Mouse (Mus musculus) ES-E14 (cell line): ENCODE measurements around the gene Evpl.

ENCODE experiments used
- CHD2 ChIP-seq: IDR thresholded peaks from 2 replicates; pipeline ENCODE4 v1.6.1; 2014; ENCODE audit warnings: mild to moderate bottlenecking, low read depth, low read length, inconsistent platforms
- HCFC1 ChIP-seq: IDR thresholded peaks from 2 replicates; pipeline ENCODE4 v1.6.1; 2012; ENCODE audit warnings: low read length, inconsistent platforms, borderline replicate concordance; ENCODE audit not compliant: insufficient read depth
- MAFK ChIP-seq: IDR thresholded peaks from 2 replicates; pipeline ENCODE4 v1.6.1; 2014; ENCODE audit warnings: mild to moderate bottlenecking, low read depth, low read length, inconsistent platforms; ENCODE audit not compliant: insufficient read depth
- ZC3H11A ChIP-seq: IDR thresholded peaks from 2 replicates; pipeline ENCODE4 v1.6.1; 2012; ENCODE audit warnings: low read depth, mild to moderate bottlenecking, inconsistent platforms, low read length, borderline replicate concordance
- ZNF384 ChIP-seq: IDR thresholded peaks from 2 replicates; pipeline ENCODE4 v1.6.1; 2012; ENCODE audit warnings: low read depth, low read length, inconsistent platforms

- TF ChIP-seq HCFC1 (no peak), CHD2 (no peak), ZC3H11A (no peak), ZNF384 (no peak), MAFK (no peak)
These were observed 3.0 kb downstream of the Evpl start for GRCm38 (mm10) chr11:116234901-116235300.
